ENCODE assay signal across 9 mouse cellular contexts in genomic region chr8:105471314-105472015, GRCm38 (mm10). TPM values are rescaled to one million over a fixed set of nuclear protein-coding genes. Genes with fewer than 3 reads are reported as not detected.
DNase-seq lines count a peak whose midpoint lies in the region; ATAC-seq and TF ChIP-seq lines count a peak whose summit lies in the region.
"Had no signal": no experiment of that assay in that cellular context is flagged by ENCODE, and none has a peak within 500 bp of the region (broad histone marks: within the 10 kb centered on the region; RNA-seq: fewer than 3 reads in every experiment).

Gene Tppp3, minus strand, starts transcription at chr8:105471526.

- TF ChIP-seq CTCF in lung, embryonic 14.5 days (IDR thresholded peaks at IDR 0.05; ENCODE audit: low read depth) = peak; percentile 79
- no peak for TF ChIP-seq CTCF in olfactory bulb, adult 2 months (IDR thresholded peaks at IDR 0.05; ENCODE audit: insufficient read depth, low read depth, low read length)
- no peak for TF ChIP-seq CTCF in thymus, adult 2 months (IDR thresholded peaks at IDR 0.05; ENCODE audit: borderline replicate concordance, control insufficient read depth, extremely low read depth, insufficient read depth, low read length, poor library complexity)

- peak within 1 kb of the TSS; percentile 68 for H3K4me2 ChIP-seq in lung, embryonic 14.5 days

- peaks cover 24% of the 10 kb centered on the region for H3K36me3 ChIP-seq in lung, embryonic 14.5 days (ENCODE audit: insufficient read depth)
- no peaks in the 10 kb centered on the region for H3K36me3 ChIP-seq in thymus, adult 2 months (ENCODE audit: control insufficient read depth, insufficient read depth, low read length)

- WGBS in lung, embryonic 14.5 days = 9% methylated on average over 25 of the region's 25 CpGs
- WGBS in olfactory bulb, adult 2 months = 22% methylated on average over 25 of the region's 25 CpGs
- 21% methylated on average over 25 of the region's 25 CpGs for WGBS in thymus, adult 2 months

- peak within 1 kb of the TSS; percentile 35 for H3K4me3 ChIP-seq in lung, embryonic 14.5 days (ENCODE audit: low read depth, low read length)
- peak within 1 kb of the TSS; percentile 41 for H3K4me3 ChIP-seq in olfactory bulb, adult 2 months (ENCODE audit: insufficient read depth, low read depth, low read length)
- H3K4me3 ChIP-seq in thymus, adult 2 months (ENCODE audit: control insufficient read depth, insufficient read depth, low read length) = no peak within 1 kb of the TSS

- H3K9ac ChIP-seq in lung, embryonic 14.5 days = peak within 1 kb of the TSS; percentile 44; the same call in 1 of the 2 replicates

- H3K9me3 ChIP-seq in lung, embryonic 14.5 days (ENCODE audit: low read depth, low read length) = no peaks in the 10 kb centered on the region

- TF ChIP-seq POLR2A in olfactory bulb, adult 2 months (IDR thresholded peaks at IDR 0.05; ENCODE audit: insufficient read depth, low read depth, low read length) = 0 out of 2 replicates have a peak, but pooled peaks have one; percentile 30
- 0 out of 2 replicates have a peak, but pooled peaks have one; percentile 31 for TF ChIP-seq POLR2A in thymus, adult 2 months (IDR thresholded peaks at IDR 0.05; ENCODE audit: control insufficient read depth, extremely low read depth, insufficient read depth, low read length, poor library complexity)

- peak; percentile 66 for ATAC-seq in frontal cortex, adult (ENCODE audit: low TSS enrichment)
- ATAC-seq in lung, embryonic 14.5 days (ENCODE audit: insufficient read depth) = peak; percentile 96
- ATAC-seq: Patski had no signal

- 0 out of 2 replicates have a peak within 1 kb of the TSS, but pooled peaks have one; percentile 0 for H3K27ac ChIP-seq in lung, embryonic 14.5 days (ENCODE audit: low read depth)
- no peak within 1 kb of the TSS for H3K27ac ChIP-seq in olfactory bulb, adult 2 months (ENCODE audit: insufficient read depth, low read depth, low read length)
- no peak within 1 kb of the TSS for H3K27ac ChIP-seq in thymus, adult 2 months (ENCODE audit: control insufficient read depth, insufficient read depth, low read length)

- peak; percentile 97 for DNase-seq in Muller cell, postnatal 12 days (ENCODE audit: inconsistent ontology term)
- DNase-seq in cerebellum, adult 9-11 months = peak; percentile 95
- peak; percentile 98 for DNase-seq in heart, postnatal 4 days
- peak; percentile 84 to 89 for DNase-seq in layer of hippocampus, adult 8-10 months (ENCODE audit: low spot score in 2 of 2)
- peak; percentile 98 for DNase-seq in lung, embryonic 14.5 days
- peak; percentile 6 for DNase-seq in thymus, adult 2 months

- 0 out of 2 replicates have a peak, but pooled peaks cover 6% of the 10 kb centered on the region for H3K27me3 ChIP-seq in lung, embryonic 14.5 days (ENCODE audit: insufficient read depth, low read length)
- no peaks in the 10 kb centered on the region for H3K27me3 ChIP-seq in thymus, adult 2 months (ENCODE audit: control insufficient read depth, insufficient read depth, low read length)
- H3K27me3 ChIP-seq: Patski had no signal

- peaks cover 27% of the 10 kb centered on the region for H3K4me1 ChIP-seq in lung, embryonic 14.5 days (ENCODE audit: insufficient read depth)
- H3K4me1 ChIP-seq in olfactory bulb, adult 2 months (ENCODE audit: control insufficient read depth, insufficient read depth, low read length) = peaks cover 51% of the 10 kb centered on the region
- H3K4me1 ChIP-seq in thymus, adult 2 months (replicated peaks; ENCODE audit: control insufficient read depth, insufficient read depth, low read length) = 0 out of 2 replicates have a peak, but pooled peaks cover 9% of the 10 kb centered on the region

RNA-seq across cellular contexts. Expression of gene Tppp3, which starts in this region (rescaled TPM):
- total RNA-seq in heart, postnatal 4 days (2021) = 10 to 100 TPM; 44.4 to 46.1 TPM
- total RNA-seq in layer of hippocampus, adult 8-10 months (2022) = 10 to 100 TPM; 42.2 to 55.5 (median 47.9) TPM
- 41.1 and 42.3 TPM in 2 replicates for polyA plus RNA-seq in lung, embryonic 14.5 days (2014; fragmentation: Nextera tagmentation; extraction: Ambion mirVana)
- not detected in 2 replicates for polyA plus RNA-seq in olfactory bulb, adult 2 months (2012; ENCODE audit: insufficient read depth, insufficient read length, low replicate concordance, missing spikeins)
- 14.6 and 27.8 TPM in 2 replicates for polyA plus RNA-seq in thymus, adult 2 months (2012; rRNA removed)

Comparison
In these comparisons a context has a peak if more than half of its experiments do, and no peak if none do; other contexts are left out.
1. RNA of gene Tppp3 (polyA plus RNA-seq): 41.1 to 42.3 TPM in lung, embryonic 14.5 days and 14.6 to 27.8 TPM in thymus, adult 2 months; not detected in olfactory bulb, adult 2 months; every median in the first group is over 10 times any median in the second.
2. DNase-seq: peak in every context shown above with its lines; median percentile 98 in heart, postnatal 4 days; 98 in lung, embryonic 14.5 days; 97 in Muller cell, postnatal 12 days; 95 in cerebellum, adult 9-11 months; 86 in layer of hippocampus, adult 8-10 months; 6 in thymus, adult 2 months.